Mouse (Mus musculus): ENCODE measurements around the gene Vtn. TPM values are rescaled to one million over a fixed set of nuclear protein-coding genes. Genes with fewer than 3 reads are reported as not detected.

Gene Vtn
- polyA plus RNA-seq, 1 experiment from 2014 or later: 116 TPM

DNA sequence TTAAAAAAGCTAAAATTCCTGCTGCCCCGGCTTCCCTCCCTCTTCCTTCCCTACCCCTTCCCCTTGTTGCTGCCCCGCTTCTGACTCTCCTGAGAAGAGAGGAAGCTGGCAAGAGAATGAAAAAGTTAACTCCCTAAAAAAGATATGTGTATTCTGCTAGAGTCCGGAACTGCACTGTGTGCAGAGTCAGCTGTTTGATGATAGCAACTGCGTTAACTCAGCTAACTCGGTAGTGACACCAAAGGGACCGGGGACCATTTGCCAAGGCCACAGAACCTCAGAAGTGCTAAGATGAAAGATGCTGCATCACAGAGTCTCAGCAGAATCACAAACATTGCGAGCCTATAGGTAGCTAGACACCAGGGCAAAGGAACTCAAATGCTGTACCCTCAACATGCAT is 31.4 kb upstream of the Vtn start:
- H3K9ac ChIP-seq: no peak overlapping the region
- no peak overlapping the region for H3K4me3 ChIP-seq
- H3K36me3 ChIP-seq: peaks cover 11% of the 10 kb centered on the region; the same call in 1 of the 2 replicates
- no peaks in the 10 kb centered on the region for H3K27me3 ChIP-seq (replicated peaks)
- no peak for ATAC-seq (ENCODE audit: low FRiP score, low read depth)
- H3K27ac ChIP-seq: no peak overlapping the region
- WGBS: 87% methylated on average over 7 of the region's 7 CpGs
- no peak overlapping the region for H3K4me2 ChIP-seq (replicated peaks)
- no peaks in the 10 kb centered on the region for H3K9me3 ChIP-seq
- H3K4me1 ChIP-seq: peaks cover 11% of the 10 kb centered on the region

DNA sequence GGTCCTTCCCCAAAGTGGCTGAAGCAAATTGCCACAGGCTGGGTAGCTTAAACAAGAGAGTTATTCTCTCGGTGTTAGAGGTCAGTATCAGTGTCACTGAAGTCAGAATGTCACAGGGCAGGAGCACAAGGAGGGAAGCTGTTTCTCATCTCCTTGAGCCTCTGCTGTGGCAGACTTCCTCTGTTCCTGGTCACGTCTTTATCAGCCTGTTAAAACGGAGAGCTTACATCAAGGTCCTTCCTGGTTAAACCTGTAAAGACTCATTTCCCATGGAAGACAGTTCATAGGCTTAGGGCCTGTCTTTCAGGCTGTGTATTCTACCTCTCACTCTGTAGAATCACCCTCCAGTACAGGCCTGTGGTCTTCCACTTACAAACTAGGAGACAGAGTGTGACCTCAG is 31.0 kb upstream of the Vtn start:
- H3K4me1 ChIP-seq: peaks cover 11% of the 10 kb centered on the region
- no peak overlapping the region for H3K4me3 ChIP-seq
- ATAC-seq (ENCODE audit: low FRiP score, low read depth): no peak
- no peaks in the 10 kb centered on the region for H3K27me3 ChIP-seq (replicated peaks)
- peaks cover 12% of the 10 kb centered on the region; the same call in 1 of the 2 replicates for H3K36me3 ChIP-seq
- H3K4me2 ChIP-seq (replicated peaks): no peak overlapping the region
- no peak overlapping the region for H3K27ac ChIP-seq
- no peak overlapping the region for H3K9ac ChIP-seq
- WGBS: 68% methylated on average over 3 of the region's 3 CpGs
- no peaks in the 10 kb centered on the region for H3K9me3 ChIP-seq

DNA sequence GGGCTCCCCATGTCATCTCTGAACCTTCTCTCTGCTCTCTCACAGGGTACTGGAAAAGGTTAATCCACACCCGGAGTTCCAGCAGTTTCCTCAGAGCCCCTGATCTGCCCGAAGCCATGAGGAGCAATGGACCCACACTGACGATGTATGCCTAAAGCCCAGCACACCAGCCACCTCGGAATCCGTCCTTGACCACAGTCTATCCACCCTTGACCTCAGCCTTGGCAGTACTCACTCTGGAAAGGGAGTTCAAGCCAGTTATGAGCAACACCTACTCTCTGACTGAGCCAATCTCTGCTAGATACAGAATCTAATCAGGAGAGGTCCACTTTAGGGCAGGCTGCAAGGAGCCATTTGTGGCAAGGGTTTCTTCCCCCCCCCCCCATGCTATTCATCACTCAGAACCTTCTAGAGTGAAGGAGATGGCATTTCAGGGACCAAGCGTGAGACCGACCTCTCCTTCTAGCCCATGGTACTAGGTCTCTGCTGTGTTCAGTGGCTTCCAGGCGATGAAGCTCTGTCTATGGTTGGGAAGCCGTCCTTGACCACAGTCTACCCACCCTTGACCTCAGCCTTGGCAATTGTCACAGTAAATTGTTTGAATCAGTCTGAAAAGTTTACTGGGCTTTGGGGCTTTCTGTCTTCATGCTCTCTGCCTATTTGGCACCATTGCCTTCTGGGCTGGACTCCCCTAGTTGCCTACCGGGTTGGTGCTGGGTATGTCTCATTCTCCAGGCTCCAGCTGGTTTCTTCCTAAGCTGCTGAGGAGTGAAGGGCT is 27.4 kb upstream of the Vtn start:
- no peak overlapping the region for H3K4me3 ChIP-seq
- H3K27ac ChIP-seq: no peak overlapping the region
- no peak overlapping the region for H3K9ac ChIP-seq
- no peaks in the 10 kb centered on the region for H3K9me3 ChIP-seq
- no peak for ATAC-seq (ENCODE audit: low FRiP score, low read depth)
- H3K4me2 ChIP-seq (replicated peaks): no peak overlapping the region
- H3K36me3 ChIP-seq: peaks cover 30% of the 10 kb centered on the region; the same call in 1 of the 2 replicates
- peaks cover 1% of the 10 kb centered on the region for H3K4me1 ChIP-seq
- WGBS: 91% methylated on average over 10 of the region's 10 CpGs
- no peaks in the 10 kb centered on the region for H3K27me3 ChIP-seq (replicated peaks)

DNA sequence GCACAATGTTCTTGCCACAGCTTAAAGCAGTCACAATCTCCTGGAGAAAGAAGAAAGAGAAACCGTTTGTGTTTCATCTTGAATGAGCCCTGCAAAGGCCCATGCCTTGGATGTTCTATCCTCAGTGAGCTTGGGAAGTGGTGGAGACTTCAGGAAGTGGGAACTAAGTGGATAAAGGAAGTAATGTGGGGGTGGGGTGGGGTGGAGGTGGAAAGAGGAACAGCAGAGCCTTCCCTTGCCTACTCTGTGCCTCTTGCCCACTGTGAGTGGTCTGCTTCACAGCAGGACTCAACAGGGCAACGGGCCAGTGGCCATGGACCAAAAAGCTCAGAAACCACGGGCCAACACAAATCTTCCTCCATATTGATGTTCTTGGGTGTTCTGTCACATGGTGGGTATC is 23.6 kb upstream of the Vtn start:
- WGBS: 81% methylated on average over 3 of the region's 3 CpGs
- Histone ChIP-seq H3K9ac (no peak overlapping the region), H3K27me3 (replicated peaks) (no peaks in the 10 kb centered on the region), H3K36me3 (peaks cover 38% of the 10 kb centered on the region; the same call in 1 of the 2 replicates), H3K9me3 (no peaks in the 10 kb centered on the region), H3K27ac (no peak overlapping the region), H3K4me3 (no peak overlapping the region), H3K4me2 (replicated peaks) (no peak overlapping the region), H3K4me1 (no peaks in the 10 kb centered on the region)
- no peak for ATAC-seq (ENCODE audit: low FRiP score, low read depth)

DNA sequence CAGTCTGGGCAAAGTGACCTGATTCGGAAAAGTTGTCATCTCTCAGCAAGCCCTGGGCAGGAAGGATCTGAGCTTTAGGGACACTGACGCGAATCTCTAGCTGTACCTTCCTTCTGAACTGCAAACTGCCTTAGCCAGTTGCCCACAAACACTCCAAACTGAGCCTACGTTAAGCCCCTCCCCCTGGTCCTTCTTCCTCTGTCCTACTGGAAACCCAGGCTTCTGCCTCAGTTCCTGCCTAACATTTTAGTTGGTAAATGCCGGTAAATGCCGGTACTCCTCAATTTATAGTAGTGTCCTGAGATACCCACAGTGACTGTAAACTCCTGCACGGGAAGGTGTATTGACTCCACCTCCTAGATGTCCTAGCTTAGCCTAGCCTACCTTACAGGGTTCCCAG is 15.3 kb upstream of the Vtn start:
- Histone ChIP-seq H3K9me3 (no peaks in the 10 kb centered on the region), H3K4me1 (no peaks in the 10 kb centered on the region), H3K4me2 (replicated peaks) (no peak overlapping the region), H3K4me3 (no peak overlapping the region), H3K27me3 (replicated peaks) (peaks cover 21% of the 10 kb centered on the region), H3K27ac (no peak overlapping the region), H3K9ac (no peak overlapping the region), H3K36me3 (peaks cover 47% of the 10 kb centered on the region)
- ATAC-seq (ENCODE audit: low FRiP score, low read depth): no peak
- WGBS: 62% methylated on average over 7 of the region's 7 CpGs

DNA sequence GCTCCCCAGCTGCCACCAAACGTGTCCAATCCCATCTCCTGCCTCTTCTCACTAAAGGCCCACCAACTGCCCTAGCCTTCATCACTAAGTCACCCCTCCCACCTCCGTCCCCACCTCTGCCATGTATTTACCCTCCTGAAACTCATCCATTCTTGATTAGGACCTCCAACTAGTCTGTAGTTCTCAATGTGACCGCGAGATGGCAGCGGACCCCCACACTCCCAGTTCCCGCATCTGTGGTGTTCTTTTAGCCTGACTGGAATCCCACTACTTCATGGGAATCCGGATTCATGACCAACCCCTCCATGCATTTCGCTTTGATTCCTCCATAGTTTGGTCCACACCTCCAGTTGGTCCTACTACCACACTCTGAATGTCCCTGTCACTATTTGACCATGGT is 10.7 kb upstream of the Vtn start:
- Histone ChIP-seq H3K4me3 (no peak overlapping the region), H3K4me2 (replicated peaks) (no peak overlapping the region), H3K9me3 (no peaks in the 10 kb centered on the region), H3K4me1 (peaks cover 11% of the 10 kb centered on the region), H3K9ac (no peak overlapping the region), H3K36me3 (peaks cover 21% of the 10 kb centered on the region), H3K27me3 (replicated peaks) (peaks cover 54% of the 10 kb centered on the region), H3K27ac (no peak overlapping the region)
- WGBS: 2% methylated on average over 8 of the region's 8 CpGs
- ATAC-seq (ENCODE audit: low FRiP score, low read depth): no peak

DNA sequence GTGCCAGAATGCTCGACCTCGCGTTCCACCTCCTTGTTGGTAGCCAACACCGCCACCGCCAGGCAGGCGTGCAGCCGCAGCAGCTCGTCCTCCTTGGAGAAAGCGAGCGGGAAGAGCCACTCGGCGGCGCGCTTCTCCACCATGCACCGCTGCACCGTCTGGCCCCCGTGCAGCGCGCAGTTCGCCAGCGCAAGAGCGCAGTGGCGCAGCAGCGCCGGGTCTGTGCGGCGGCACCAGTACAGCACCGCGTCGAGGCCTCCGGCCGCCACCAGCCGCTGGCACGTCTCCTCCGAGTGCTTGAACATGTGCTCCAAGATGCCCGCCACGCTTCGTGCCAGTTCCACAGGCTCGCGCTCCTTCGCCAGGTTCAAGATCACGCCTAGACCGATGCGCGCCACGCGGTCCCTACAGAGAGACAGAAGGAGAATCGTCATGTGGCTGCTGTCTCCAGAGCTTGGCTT is 8.1 kb upstream of the Vtn start:
- ATAC-seq (ENCODE audit: low FRiP score, low read depth): 0 out of 2 replicates have a peak, but pooled peaks have one; percentile 48
- Histone ChIP-seq H3K4me3 (peak overlapping the region; percentile 21), H3K27me3 (replicated peaks) (peaks cover 57% of the 10 kb centered on the region), H3K4me2 (replicated peaks) (peak overlapping the region; percentile 58), H3K4me1 (peaks cover 14% of the 10 kb centered on the region), H3K9ac (0 out of 2 replicates have a peak overlapping the region, but pooled peaks have one; percentile 48), H3K9me3 (no peaks in the 10 kb centered on the region), H3K27ac (no peak overlapping the region), H3K36me3 (peaks cover 17% of the 10 kb centered on the region)
- WGBS: 11% methylated on average over 48 of the region's 48 CpGs

DNA sequence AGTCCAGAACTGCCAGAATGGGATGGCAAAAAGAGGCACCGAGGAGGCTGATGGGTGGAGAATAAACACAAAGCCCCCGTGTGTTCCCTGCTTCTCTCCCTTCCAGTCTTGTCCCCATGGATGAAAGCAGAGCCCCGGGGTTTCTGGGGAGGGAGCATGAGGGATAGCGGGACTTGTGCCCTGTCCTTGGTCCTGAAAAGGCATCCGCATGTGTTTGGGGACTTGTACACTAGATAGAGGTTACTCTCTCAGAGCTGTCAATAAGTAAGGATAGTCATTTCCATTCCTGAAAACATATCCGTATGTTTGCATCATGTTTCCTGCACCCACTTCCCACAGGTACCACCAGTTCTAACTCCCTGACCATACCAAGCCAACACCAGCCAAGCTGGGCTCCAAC is 3.0 kb upstream of the Vtn start:
- Histone ChIP-seq H3K4me1 (peaks cover 18% of the 10 kb centered on the region), H3K27ac (no peak overlapping the region), H3K36me3 (no peaks in the 10 kb centered on the region), H3K9me3 (no peaks in the 10 kb centered on the region), H3K27me3 (replicated peaks) (peaks cover 41% of the 10 kb centered on the region), H3K4me3 (peak overlapping the region; percentile 74; the same call in 1 of the 2 replicates), H3K9ac (peak overlapping the region; percentile 26; the same call in 1 of the 2 replicates), H3K4me2 (replicated peaks) (peak overlapping the region; percentile 94)
- 6% methylated on average over 6 of the region's 6 CpGs for WGBS
- ATAC-seq (ENCODE audit: low FRiP score, low read depth): no peak

DNA sequence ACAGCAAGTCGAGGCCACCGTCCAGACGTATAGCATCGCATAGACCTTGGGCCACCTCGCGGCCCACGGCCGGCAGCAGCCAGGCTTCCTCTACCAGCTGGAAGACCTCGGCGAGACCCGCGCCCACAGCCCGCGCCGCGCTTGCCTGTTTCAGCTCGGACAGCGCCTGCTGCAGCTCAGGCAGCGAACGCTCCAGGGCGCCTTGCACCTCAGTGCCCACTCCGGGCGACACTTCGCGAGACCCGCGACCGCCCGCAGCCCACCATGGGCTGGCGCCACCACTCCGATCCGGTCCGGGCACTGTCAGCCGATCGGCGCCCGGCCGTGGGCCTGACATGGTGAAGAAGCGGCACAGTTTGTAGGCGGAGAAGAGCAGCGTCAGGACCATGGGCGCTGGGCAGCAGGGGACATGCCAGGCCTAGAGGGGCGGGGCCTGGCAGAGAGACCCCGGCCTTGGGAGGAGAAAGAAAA is 1.8 kb upstream of the Vtn start:
- Histone ChIP-seq H3K4me2 (replicated peaks) (peak overlapping the region; percentile 94), H3K4me3 (peak overlapping the region; percentile 74), H3K27ac (peak overlapping the region; percentile 82), H3K36me3 (no peaks in the 10 kb centered on the region), H3K9me3 (no peaks in the 10 kb centered on the region), H3K9ac (peak overlapping the region; percentile 87), H3K4me1 (peaks cover 15% of the 10 kb centered on the region), H3K27me3 (replicated peaks) (peaks cover 38% of the 10 kb centered on the region)
- peak; percentile 84 for ATAC-seq (ENCODE audit: low FRiP score, low read depth)
- under 1% methylated on average over 44 of the region's 44 CpGs for WGBS

DNA sequence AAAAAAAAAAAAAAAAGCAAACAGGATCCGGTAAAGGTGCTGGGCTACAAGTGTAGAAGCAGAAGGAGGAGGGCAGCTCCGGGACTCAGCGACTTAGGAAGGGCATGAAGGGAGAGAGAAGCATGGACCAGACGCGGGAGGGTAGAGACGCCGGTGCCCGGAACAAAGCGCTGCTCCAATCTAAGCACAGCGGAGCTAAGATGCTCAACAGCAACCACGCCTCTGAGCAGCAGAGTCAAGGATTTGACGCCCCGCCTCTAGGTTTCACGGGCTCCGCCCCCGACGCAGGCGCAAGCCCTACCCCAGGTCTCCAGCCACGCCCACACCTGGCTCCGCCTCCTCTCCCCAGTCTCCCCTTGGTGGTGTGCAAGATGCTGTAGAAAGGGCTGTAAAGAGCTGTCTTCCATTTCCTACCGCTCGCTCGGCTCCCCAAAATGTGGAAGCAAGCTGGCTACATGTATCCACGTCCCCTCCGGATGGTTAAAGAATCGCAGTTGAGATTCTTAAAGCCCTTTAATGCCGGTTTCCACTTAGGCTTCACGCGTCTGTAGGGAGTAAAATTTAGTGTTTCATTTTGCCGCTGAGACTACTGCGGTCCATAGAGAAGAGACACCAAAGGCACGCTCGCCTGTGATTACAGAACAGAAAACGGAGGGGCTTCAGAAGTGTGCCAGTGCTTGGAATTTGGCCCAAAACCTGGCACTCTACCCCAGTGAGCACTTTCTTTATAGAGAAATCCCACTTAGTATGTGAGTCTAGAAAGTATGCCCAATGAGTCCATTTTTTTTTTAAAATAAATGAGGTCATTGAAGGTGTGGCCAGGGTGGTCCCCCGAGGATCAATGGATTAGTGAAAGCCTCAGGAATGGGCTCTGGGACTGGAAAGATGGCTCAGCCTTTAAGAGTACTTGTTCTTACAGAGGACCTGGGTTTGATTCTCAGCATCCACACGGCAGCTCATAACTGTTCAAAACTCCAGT is 1.1 kb upstream of the Vtn start, which contains the start of gene Sarm1:
Sarm1 (minus strand) TSS at position 211 of the 979 bp plus-strand sequence.
- peaks cover 38% of the 10 kb centered on the region for H3K27me3 ChIP-seq (replicated peaks)
- H3K27ac ChIP-seq: peak within 1 kb of the TSS; percentile 82
- peak within 1 kb of the TSS; percentile 74 for H3K4me3 ChIP-seq
- peaks cover 15% of the 10 kb centered on the region for H3K4me1 ChIP-seq
- ATAC-seq (ENCODE audit: low FRiP score, low read depth): peak; percentile 95
- no peaks in the 10 kb centered on the region for H3K9me3 ChIP-seq
- WGBS: 3% methylated on average over 36 of the region's 36 CpGs
- H3K36me3 ChIP-seq: no peaks in the 10 kb centered on the region
- H3K9ac ChIP-seq: peak within 1 kb of the TSS; percentile 87
- peak within 1 kb of the TSS; percentile 94 for H3K4me2 ChIP-seq (replicated peaks)

DNA sequence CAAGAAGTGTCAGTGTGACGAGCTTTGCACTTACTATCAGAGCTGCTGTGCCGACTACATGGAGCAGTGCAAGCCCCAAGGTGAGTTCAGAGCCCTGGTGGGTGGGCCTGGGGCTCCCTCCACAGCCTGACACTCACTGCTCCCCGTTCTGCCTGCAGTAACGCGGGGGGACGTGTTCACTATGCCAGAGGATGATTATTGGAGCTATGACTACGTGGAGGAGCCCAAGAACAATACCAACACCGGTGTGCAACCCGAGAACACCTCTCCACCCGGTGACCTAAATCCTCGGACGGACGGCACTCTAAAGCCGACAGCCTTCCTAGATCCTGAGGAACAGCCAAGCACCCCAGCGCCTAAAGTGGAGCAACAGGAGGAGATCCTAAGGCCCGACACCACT is 652 bp downstream of the Vtn start:
- Histone ChIP-seq H3K36me3 (no peaks in the 10 kb centered on the region), H3K9me3 (no peaks in the 10 kb centered on the region), H3K9ac (no peak overlapping the region), H3K4me1 (peaks cover 15% of the 10 kb centered on the region), H3K4me2 (replicated peaks) (no peak overlapping the region), H3K27me3 (replicated peaks) (peaks cover 36% of the 10 kb centered on the region), H3K4me3 (0 out of 2 replicates have a peak overlapping the region, but pooled peaks have one; percentile 5), H3K27ac (no peak overlapping the region)
- 59% methylated on average over 16 of the region's 16 CpGs for WGBS
- ATAC-seq (ENCODE audit: low FRiP score, low read depth): no peak

Data from neural tube, embryonic 12.5 days (tissue).